Mouse (Mus musculus) intestine, postnatal 0 days (tissue): ENCODE measurements around the gene Gm10037. TPM values are rescaled to one million over a fixed set of nuclear protein-coding genes. Genes with fewer than 3 reads are reported as not detected.
A peak's percentile ranks its signal among the peaks of the same experiment; 100 is the strongest.
"Not testable (repeated sequence)": the region's sequence is repeated elsewhere in the genome, so short reads cannot be mapped to it uniquely, and the experiment has no call there.

Source experiments
- ATAC-seq: fragments of 200-750 bp; cut with Nextera tagmentation; 2 replicates; pipeline ENCODE4 v1.8.0; 2017; ENCODE audit warnings: mild to moderate bottlenecking, moderate TSS enrichment, moderate library complexity
- H3K27ac ChIP-seq: fragments of 300-500 bp; sonication (generic); 2 replicates; pipeline ENCODE4 v1.5.1; 2014; ENCODE audit warnings: mild to moderate bottlenecking, low read depth, low read length, moderate library complexity
- H3K27me3 ChIP-seq: fragments of 300-500 bp; sonication (generic); replicated peaks from 2 replicates; pipeline ENCODE4 v1.6.1; 2014; ENCODE audit warnings: low read length, mixed read lengths; ENCODE audit not compliant: control insufficient read depth, insufficient read depth
- H3K36me3 ChIP-seq: fragments of 300-500 bp; sonication (generic); 2 replicates; pipeline ENCODE4 v1.6.1; 2014; ENCODE audit warnings: mild to moderate bottlenecking, moderate library complexity; ENCODE audit not compliant: control insufficient read depth, insufficient read depth
- H3K4me1 ChIP-seq: fragments of 300-500 bp; sonication (generic); replicated peaks from 2 replicates; pipeline ENCODE4 v1.6.1; 2014; ENCODE audit warnings: antibody characterized with exemption, low read length, mixed read lengths; ENCODE audit not compliant: control insufficient read depth, insufficient read depth
- H3K4me2 ChIP-seq: fragments of 300-500 bp; sonication (generic); replicated peaks from 2 replicates; pipeline ENCODE4 v1.6.1; 2014; ENCODE audit warnings: low read depth, mild to moderate bottlenecking, moderate library complexity
- H3K4me3 ChIP-seq: fragments of 300-500 bp; sonication (generic); 2 replicates; pipeline ENCODE4 v1.5.1; 2014; ENCODE audit warnings: low read depth, low read length
- H3K9ac ChIP-seq: fragments of 300-500 bp; sonication (generic); 2 replicates; pipeline ENCODE4 v1.6.1; 2014; ENCODE audit warnings: mild to moderate bottlenecking, low read depth, low read length
- H3K9me3 ChIP-seq: fragments of 300-500 bp; sonication (generic); 2 replicates; pipeline ENCODE4 v1.6.1; 2016; ENCODE audit warnings: mixed run types; ENCODE audit not compliant: control insufficient read depth
- CTCF ChIP-seq: sonication (generic); IDR thresholded peaks from 2 replicates; pipeline ENCODE4 v1.5.1; 2016; ENCODE audit warnings: low read depth, mild to moderate bottlenecking, control low read depth, antibody characterized with exemption, moderate library complexity
- WGBS: fragments of 180-500 bp; shearing (Covaris S2); extraction: QIAGEN DNeasy Blood & Tissue Kit; methylation state at CpG from one replicate; pipeline ENCODE4 v1.1.7; 2014; 5-methylcytosine and 5-hydroxymethylcytosine counted together
- polyA plus RNA-seq: library from polyadenylated mRNA; unstranded; fragments of >200 nt; fragmentation: Nextera tagmentation; extraction: Ambion mirVana; gene quantifications from 2 replicates; pipeline ENCODE4 v1.2.1, GENCODE M21; 2015

The Gm10037 gene
- polyA plus RNA-seq, 1 experiment from 2014 or later, result 0.47 TPM

DNA sequence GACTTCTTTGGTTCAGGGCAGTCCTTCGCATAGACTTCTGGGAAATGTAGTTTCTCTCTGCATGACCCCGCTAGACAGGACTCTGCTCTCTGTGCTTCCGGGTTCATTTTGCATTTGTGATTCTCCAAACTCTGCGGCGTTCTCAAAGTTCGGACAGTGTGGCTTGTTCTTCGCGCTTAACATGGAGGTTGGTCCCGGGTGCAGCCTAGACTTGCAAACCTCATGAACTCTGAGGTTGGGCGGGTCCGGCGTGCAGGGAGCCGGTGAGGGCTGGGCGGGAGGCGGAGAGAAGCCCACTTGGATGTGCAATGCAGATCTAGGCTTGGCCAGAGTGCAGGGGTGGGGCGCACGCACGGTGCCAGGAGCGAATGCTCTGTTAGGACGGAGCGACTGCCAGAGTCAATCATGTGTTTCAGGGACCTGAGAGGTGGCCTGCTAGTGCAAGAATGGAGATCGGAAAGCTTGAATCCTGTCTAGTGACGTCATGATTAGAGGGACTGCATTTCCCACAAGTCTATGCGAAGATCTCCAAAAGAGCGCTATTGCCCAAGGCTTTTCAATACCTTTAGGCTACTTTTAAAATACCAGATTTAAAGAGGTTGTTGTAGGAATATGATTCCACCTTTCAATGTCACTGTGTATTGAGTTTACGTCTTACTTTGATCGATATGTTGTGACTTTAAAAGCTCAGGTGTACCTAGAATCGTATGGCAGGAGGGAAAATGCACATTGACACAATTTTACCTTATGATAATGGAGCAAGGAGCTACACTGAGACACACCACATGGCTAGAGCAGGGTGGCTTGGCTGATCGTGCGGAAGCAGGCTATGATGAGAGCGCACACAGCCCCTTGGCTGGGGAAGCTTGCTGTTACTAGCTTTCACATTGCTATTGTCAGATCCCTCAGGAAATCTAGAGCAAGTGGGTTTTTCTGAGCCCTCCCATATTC lies 16.9 kb upstream of the Gm10037 start, which contains the start of gene Zfp273:
TSS of gene Zfp273 (plus strand) at position 31 of the 951 bp plus-strand sequence.
- Histone ChIP-seq H3K4me2 (peak within 1 kb of the TSS; percentile 79), H3K9ac (peak within 1 kb of the TSS; percentile 69), H3K27me3 (no peaks in the 10 kb centered on the region), H3K4me1 (no peaks in the 10 kb centered on the region), H3K27ac (peak within 1 kb of the TSS; percentile 88), H3K36me3 (0 out of 2 replicates have a peak, but pooled peaks cover 2% of the 10 kb centered on the region), H3K9me3 (no peaks in the 10 kb centered on the region), H3K4me3 (peak within 1 kb of the TSS; percentile 91)
- 3% methylated on average over 31 of the region's 31 CpGs for whole genome bisulfite sequencing
- ATAC-seq, result peak; percentile 98
- TF ChIP-seq CTCF, result 0 out of 2 replicates have a peak, but pooled peaks have one; percentile 13

DNA sequence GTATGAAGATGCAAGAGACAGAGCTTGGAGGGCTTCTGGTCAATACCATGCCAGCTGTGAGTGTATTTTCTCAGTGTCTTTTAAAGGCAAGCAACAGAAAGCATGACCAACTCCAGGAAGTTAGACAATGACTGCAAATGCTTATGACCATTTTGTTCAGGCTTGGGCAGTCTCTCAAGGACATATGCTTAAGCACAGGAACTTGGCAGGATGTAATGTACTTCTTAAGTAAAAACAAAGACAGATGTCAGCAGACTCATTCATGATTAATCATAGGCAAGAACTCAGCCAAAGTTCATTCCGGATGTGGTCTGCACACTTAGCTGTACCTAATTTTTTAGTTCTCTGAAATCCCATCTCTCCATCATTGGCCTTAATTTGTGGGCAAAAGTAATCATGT lies 12.3 kb upstream of the Gm10037 start:
- Histone ChIP-seq H3K9me3 (no peaks in the 10 kb centered on the region; the same call in 1 of the 2 replicates), H3K36me3 (peaks cover 14% of the 10 kb centered on the region; the same call in 1 of the 2 replicates), H3K27me3 (no peaks in the 10 kb centered on the region), H3K4me3 (no peak overlapping the region), H3K27ac (no peak overlapping the region), H3K4me1 (no peaks in the 10 kb centered on the region), H3K9ac (no peak overlapping the region), H3K4me2 (no peak overlapping the region)
- WGBS, result 82% methylated on average over 1 of the region's 1 CpGs
- ATAC-seq, result no peak
- no peak for TF ChIP-seq CTCF

DNA sequence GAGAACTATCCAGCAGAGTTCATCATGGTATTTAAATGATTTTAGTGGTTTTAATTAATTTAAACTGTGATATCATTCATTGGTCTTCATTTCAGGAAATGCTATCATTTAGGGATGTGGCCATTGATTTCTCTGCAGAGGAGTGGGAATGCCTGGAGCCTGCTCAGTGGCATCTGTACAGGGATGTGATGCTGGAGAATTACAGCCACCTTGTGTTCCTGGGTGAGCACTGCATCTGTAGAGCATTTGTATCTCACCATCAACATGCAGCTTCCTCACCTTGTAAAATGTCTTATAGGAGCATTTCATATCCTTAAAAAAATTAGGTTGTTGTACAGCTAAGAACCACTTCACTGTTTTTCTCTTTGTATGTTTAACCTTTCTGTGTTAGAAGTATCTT lies 2.2 kb downstream of the Gm10037 start:
- not testable (repeated sequence) for H3K9ac ChIP-seq, H3K4me3 ChIP-seq, ATAC-seq, H3K4me2 ChIP-seq, H3K4me1 ChIP-seq, H3K9me3 ChIP-seq, H3K27me3 ChIP-seq, H3K27ac ChIP-seq, H3K36me3 ChIP-seq
- peak; percentile 58 for TF ChIP-seq CTCF

DNA sequence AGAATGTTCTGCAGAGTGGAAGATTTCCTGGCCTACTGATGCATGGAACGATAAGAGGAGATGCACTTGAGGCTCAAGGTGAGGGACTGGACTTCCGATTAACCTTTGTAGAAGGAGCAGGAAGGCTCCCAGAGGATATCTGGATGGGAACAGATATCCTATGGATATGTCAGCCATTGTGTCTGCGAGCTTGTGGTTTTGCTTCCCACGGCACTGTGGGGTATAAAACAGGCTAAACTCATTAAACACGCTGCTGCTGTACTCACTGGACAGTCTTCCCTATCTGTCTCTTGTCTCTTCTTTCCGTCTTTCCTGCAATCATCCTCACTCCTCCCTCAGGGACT lies 12.8 kb downstream of the Gm10037 start:
- Histone ChIP-seq H3K36me3 (no peaks in the 10 kb centered on the region), H3K27ac (no peak overlapping the region), H3K4me3 (peak overlapping the region; percentile 32; the same call in 1 of the 2 replicates), H3K4me1 (no peaks in the 10 kb centered on the region), H3K4me2 (peak overlapping the region; percentile 64), H3K27me3 (no peaks in the 10 kb centered on the region), H3K9ac (0 out of 2 replicates have a peak overlapping the region, but pooled peaks have one; percentile 34), H3K9me3 (no peaks in the 10 kb centered on the region)
- no peak for TF ChIP-seq CTCF
- no peak for ATAC-seq
- WGBS, result 37% methylated on average over 6 of the region's 6 CpGs

DNA sequence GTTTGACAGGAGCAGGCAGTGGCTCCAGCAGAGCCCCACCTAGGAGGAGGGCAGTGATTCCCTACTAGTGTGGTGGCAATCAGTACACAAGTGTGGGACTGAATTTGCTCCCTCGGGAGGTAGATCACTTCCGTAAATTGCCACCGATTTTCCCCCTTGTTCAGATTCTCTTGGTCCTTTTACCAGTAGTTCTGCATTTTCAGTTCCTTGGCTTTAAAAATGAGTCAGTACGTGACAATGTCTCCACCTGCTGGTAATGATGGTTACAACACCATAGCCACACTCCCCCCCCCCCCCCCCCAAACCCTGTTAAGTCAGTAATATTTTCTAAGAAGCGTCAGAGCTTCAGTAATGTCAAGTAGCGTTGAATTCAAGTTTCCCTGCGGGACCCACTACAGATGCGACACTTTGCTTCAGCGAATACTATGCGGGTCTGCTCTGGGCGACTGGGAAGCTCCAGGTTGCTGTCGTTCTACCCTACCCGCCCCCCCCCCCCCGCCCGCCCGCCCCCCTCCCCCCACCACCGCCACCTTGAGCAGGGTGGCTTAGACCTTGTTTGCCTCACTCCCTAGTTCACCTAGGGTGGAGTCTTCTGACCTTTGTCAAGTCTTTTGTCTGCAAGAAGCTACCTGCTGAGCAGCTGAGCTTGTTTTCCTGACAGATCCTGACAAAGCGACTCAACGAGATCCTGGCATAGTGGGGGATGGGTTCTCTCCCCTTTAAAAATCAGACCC lies 13.4 kb downstream of the Gm10037 start:
- 0 out of 2 replicates have a peak overlapping the region, but pooled peaks have one; percentile 34 for H3K9ac ChIP-seq
- peak overlapping the region; percentile 64 for H3K4me2 ChIP-seq
- H3K4me1 ChIP-seq, result no peaks in the 10 kb centered on the region
- no peaks in the 10 kb centered on the region for H3K9me3 ChIP-seq
- no peak overlapping the region for H3K27ac ChIP-seq
- H3K4me3 ChIP-seq, result peak overlapping the region; percentile 32
- peak; percentile 65 for ATAC-seq
- no peaks in the 10 kb centered on the region for H3K36me3 ChIP-seq
- WGBS, result under 1% methylated on average over 13 of the region's 19 CpGs
- no peaks in the 10 kb centered on the region for H3K27me3 ChIP-seq
- peak; percentile 81 for TF ChIP-seq CTCF

DNA sequence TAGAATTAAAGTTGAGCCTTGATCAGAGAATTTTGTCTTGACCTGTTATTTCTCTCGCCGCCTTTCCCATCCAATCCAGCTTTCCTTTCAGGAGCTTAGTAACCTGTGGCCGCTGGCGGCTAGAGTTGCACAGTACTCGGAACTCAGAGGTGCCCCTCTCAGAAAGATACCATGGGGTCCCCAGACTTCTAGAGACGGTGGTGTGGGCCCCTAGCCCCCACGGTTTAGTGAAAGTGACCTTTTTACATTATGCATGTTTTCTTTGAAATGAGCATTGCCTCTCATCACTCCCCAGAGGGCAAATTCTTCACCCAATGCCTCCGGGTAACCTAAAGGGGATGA lies 13.9 kb downstream of the Gm10037 start:
- Histone ChIP-seq H3K9ac (0 out of 2 replicates have a peak overlapping the region, but pooled peaks have one; percentile 34), H3K4me1 (no peaks in the 10 kb centered on the region), H3K9me3 (no peaks in the 10 kb centered on the region), H3K4me3 (peak overlapping the region; percentile 32), H3K27ac (no peak overlapping the region), H3K4me2 (peak overlapping the region; percentile 64), H3K27me3 (no peaks in the 10 kb centered on the region), H3K36me3 (no peaks in the 10 kb centered on the region)
- 27% methylated on average over 8 of the region's 8 CpGs for WGBS
- no peak for TF ChIP-seq CTCF
- ATAC-seq, result no peak
